Mouse (Mus musculus): ENCODE data around the gene Rpap3. TPM values are rescaled to one million over a fixed set of nuclear protein-coding genes. Genes with fewer than 3 reads are reported as not detected.

The Rpap3 gene
- total and polyA plus RNA-seq, 3 experiments: 84.4 to 98.4 (median 85.7) TPM

DNA sequence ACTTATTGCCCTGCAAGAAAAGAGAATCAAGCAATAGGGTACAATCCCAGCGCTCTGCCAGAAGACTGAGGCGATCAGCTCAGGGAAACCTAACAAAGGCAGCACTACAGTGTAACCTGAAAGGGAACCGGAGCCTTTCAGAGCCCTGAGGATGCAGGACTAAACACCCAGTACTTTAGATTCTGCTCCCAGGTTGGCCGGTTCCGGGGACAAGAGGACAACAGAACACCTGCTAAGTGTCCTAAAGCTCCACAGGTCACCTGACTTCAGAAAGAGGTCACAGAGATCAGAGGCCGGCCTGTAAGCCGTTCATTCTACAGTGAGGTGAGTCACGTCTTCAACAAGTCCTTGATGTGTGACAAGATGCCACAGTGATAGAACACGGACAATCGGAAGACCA, 9.0 kb downstream of the Rpap3 start:
- Histone ChIP-seq H3K36me3 (ENCODE audit: control insufficient read depth in 1 of 2, insufficient read depth in 2 of 2, low read length in 2 of 2) (peaks cover 0 to 38% of the 10 kb centered on the region in 2 experiments; a peak in 2 of 4 replicates), H3K27me3 (ENCODE audit: control insufficient read depth in 1 of 2, insufficient read depth in 2 of 2, low read length in 2 of 2) (no peaks in the 10 kb centered on the region), H3K27ac (ENCODE audit: control insufficient read depth, low read depth, low read length) (no peak overlapping the region), H3K79me2 (ENCODE audit: control insufficient read depth, insufficient read depth, low read length, poor library complexity) (no peaks in the 10 kb centered on the region), H3K4me3 (ENCODE audit: control insufficient read depth in 1 of 2, insufficient read depth in 1 of 2, low read depth in 2 of 2, low read length in 2 of 2) (no peak overlapping the region), H3K9ac (ENCODE audit: control insufficient read depth, low read depth, low read length, poor library complexity, severe bottlenecking) (no peak overlapping the region), H3K4me1 (ENCODE audit: control insufficient read depth in 1 of 2, insufficient read depth in 2 of 2, low read length in 2 of 2) (no peaks in the 10 kb centered on the region), H3K9me3 (replicated peaks; ENCODE audit: insufficient read depth, low read length) (no peaks in the 10 kb centered on the region)
- DNase-seq (ENCODE audit: low read depth, low spot score): no peak
- TF ChIP-seq MYC (IDR thresholded peaks at IDR 0.05; ENCODE audit: low read depth, low read length) (no peak), POLR2A (IDR thresholded peaks at IDR 0.05; ENCODE audit: control insufficient read depth in 1 of 2, insufficient read depth in 1 of 2, low read depth in 1 of 2, low read length in 2 of 2, poor library complexity in 1 of 2) (no peak), GATA1 (IDR thresholded peaks at IDR 0.05; ENCODE audit: low read depth, low read length) (no peak), SIN3A (IDR thresholded peaks at IDR 0.05; ENCODE audit: low read length) (no peak), MAZ (IDR thresholded peaks at IDR 0.05; ENCODE audit: low read depth, low read length) (no peak), JUND (IDR thresholded peaks at IDR 0.05; ENCODE audit: low read depth, low read length) (no peak), ETS1 (IDR thresholded peaks at IDR 0.05; ENCODE audit: low read depth, low read length) (no peak), POLR2AphosphoS2 (IDR thresholded peaks at IDR 0.05; ENCODE audit: low read length) (no peak), ZMIZ1 (IDR thresholded peaks at IDR 0.05; ENCODE audit: low read depth, low read length) (no peak), ELF1 (IDR thresholded peaks at IDR 0.05; ENCODE audit: low read depth, low read length) (no peak), USF2 (IDR thresholded peaks at IDR 0.05; ENCODE audit: borderline replicate concordance in 1 of 2, insufficient read depth in 1 of 2, low read depth in 1 of 2, low read length in 2 of 2) (no peak), CHD1 (IDR thresholded peaks at IDR 0.05; ENCODE audit: low read depth, low read length) (no peak), ZC3H11A (IDR thresholded peaks at IDR 0.05; ENCODE audit: low read depth, low read length) (no peak), E2F4 (IDR thresholded peaks at IDR 0.05; ENCODE audit: borderline replicate concordance, low read depth, low read length) (no peak), NRF1 (IDR thresholded peaks at IDR 0.05; ENCODE audit: insufficient read depth, low read depth, low read length, poor library complexity, severe bottlenecking) (no peak), TCF12 (IDR thresholded peaks at IDR 0.05; ENCODE audit: low read depth, low read length) (no peak), POLR2AphosphoS5 (IDR thresholded peaks at IDR 0.05; ENCODE audit: borderline replicate concordance, low read depth, low read length) (no peak)

- Histone ChIP-seq H3K79me2 (ENCODE audit: control insufficient read depth, insufficient read depth, low read length, poor library complexity) (no peaks in the 10 kb centered on the region), H3K9me3 (replicated peaks; ENCODE audit: insufficient read depth, low read length) (no peaks in the 10 kb centered on the region), H3K27me3 (ENCODE audit: control insufficient read depth in 1 of 2, insufficient read depth in 2 of 2, low read length in 2 of 2) (no peaks in the 10 kb centered on the region), H3K27ac (ENCODE audit: control insufficient read depth, low read depth, low read length) (no peak overlapping the region), H3K9ac (ENCODE audit: control insufficient read depth, low read depth, low read length, poor library complexity, severe bottlenecking) (no peak overlapping the region), H3K4me3 (ENCODE audit: control insufficient read depth in 1 of 2, insufficient read depth in 1 of 2, low read depth in 2 of 2, low read length in 2 of 2) (no peak overlapping the region), H3K4me1 (ENCODE audit: control insufficient read depth in 1 of 2, insufficient read depth in 2 of 2, low read length in 2 of 2) (no peaks in the 10 kb centered on the region), H3K36me3 (ENCODE audit: control insufficient read depth in 1 of 2, insufficient read depth in 2 of 2, low read length in 2 of 2) (peaks cover 0 to 39% of the 10 kb centered on the region in 2 experiments; a peak in 2 of 4 replicates)
- TF ChIP-seq ZMIZ1 (IDR thresholded peaks at IDR 0.05; ENCODE audit: low read depth, low read length) (no peak), RAD21 (IDR thresholded peaks at IDR 0.05; ENCODE audit: low read depth, low read length) (no peak), JUND (IDR thresholded peaks at IDR 0.05; ENCODE audit: low read depth, low read length) (no peak), ZKSCAN1 (IDR thresholded peaks at IDR 0.05; ENCODE audit: low read depth, low read length) (no peak), NELFE (IDR thresholded peaks at IDR 0.05; ENCODE audit: low read depth, low read length) (no peak)
- DNase-seq (ENCODE audit: low read depth, low spot score): no peak
Measured at GRCm38 (mm10) chr15:97693411-97693810, 12.2 kb downstream of the Rpap3 start.
